Mouse (Mus musculus) intestine, postnatal 0 days (tissue): ENCODE measurements around the gene Kat6b. TPM values are rescaled to one million over a fixed set of nuclear protein-coding genes. Genes with fewer than 3 reads are reported as not detected.

Source experiments
- ATAC-seq: fragments of 200-750 bp; cut with Nextera tagmentation; 2 replicates; pipeline ENCODE4 v1.8.0; 2017; ENCODE audit warnings: mild to moderate bottlenecking, moderate TSS enrichment, moderate library complexity
- H3K27ac ChIP-seq: fragments of 300-500 bp; sonication (generic); 2 replicates; pipeline ENCODE4 v1.5.1; 2014; ENCODE audit warnings: mild to moderate bottlenecking, low read depth, low read length, moderate library complexity
- H3K27me3 ChIP-seq: fragments of 300-500 bp; sonication (generic); replicated peaks from 2 replicates; pipeline ENCODE4 v1.6.1; 2014; ENCODE audit warnings: low read length, mixed read lengths; ENCODE audit not compliant: control insufficient read depth, insufficient read depth
- H3K36me3 ChIP-seq: fragments of 300-500 bp; sonication (generic); 2 replicates; pipeline ENCODE4 v1.6.1; 2014; ENCODE audit warnings: mild to moderate bottlenecking, moderate library complexity; ENCODE audit not compliant: control insufficient read depth, insufficient read depth
- H3K4me1 ChIP-seq: fragments of 300-500 bp; sonication (generic); replicated peaks from 2 replicates; pipeline ENCODE4 v1.6.1; 2014; ENCODE audit warnings: antibody characterized with exemption, low read length, mixed read lengths; ENCODE audit not compliant: control insufficient read depth, insufficient read depth
- H3K4me2 ChIP-seq: fragments of 300-500 bp; sonication (generic); replicated peaks from 2 replicates; pipeline ENCODE4 v1.6.1; 2014; ENCODE audit warnings: low read depth, mild to moderate bottlenecking, moderate library complexity
- H3K4me3 ChIP-seq: fragments of 300-500 bp; sonication (generic); 2 replicates; pipeline ENCODE4 v1.5.1; 2014; ENCODE audit warnings: low read depth, low read length
- H3K9ac ChIP-seq: fragments of 300-500 bp; sonication (generic); 2 replicates; pipeline ENCODE4 v1.6.1; 2014; ENCODE audit warnings: mild to moderate bottlenecking, low read depth, low read length
- H3K9me3 ChIP-seq: fragments of 300-500 bp; sonication (generic); 2 replicates; pipeline ENCODE4 v1.6.1; 2016; ENCODE audit warnings: mixed run types; ENCODE audit not compliant: control insufficient read depth
- CTCF ChIP-seq: sonication (generic); IDR thresholded peaks from 2 replicates; pipeline ENCODE4 v1.5.1; 2016; ENCODE audit warnings: low read depth, mild to moderate bottlenecking, control low read depth, antibody characterized with exemption, moderate library complexity
- WGBS: fragments of 180-500 bp; shearing (Covaris S2); extraction: QIAGEN DNeasy Blood & Tissue Kit; methylation state at CpG from one replicate; pipeline ENCODE4 v1.1.7; 2014; 5-methylcytosine and 5-hydroxymethylcytosine counted together
- polyA plus RNA-seq: library from polyadenylated mRNA; unstranded; fragments of >200 nt; fragmentation: Nextera tagmentation; extraction: Ambion mirVana; gene quantifications from 2 replicates; pipeline ENCODE4 v1.2.1, GENCODE M21; 2015

The Kat6b gene
- polyA plus RNA-seq, 1 experiment from 2014 or later = 4.8 TPM

DNA sequence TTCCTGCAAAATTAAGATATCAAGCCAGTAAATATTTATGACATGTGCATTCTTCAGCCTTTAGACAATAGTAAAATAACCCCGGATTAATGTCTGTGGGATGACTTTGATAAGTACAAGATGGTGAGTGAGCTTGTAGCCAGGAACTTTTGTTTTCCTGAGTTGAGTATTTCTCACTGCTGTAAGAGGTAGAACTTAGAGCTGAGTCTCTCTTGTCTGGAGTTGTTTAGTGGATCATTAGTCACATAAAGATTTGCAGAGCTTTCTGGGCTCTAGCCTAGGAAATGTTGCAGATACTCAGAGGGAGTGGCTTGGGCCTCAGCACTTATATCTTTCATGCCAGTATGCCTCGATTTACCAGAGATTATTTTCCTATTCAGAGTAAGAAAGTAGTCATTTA is 106.7 kb downstream of the Kat6b start:
- TF ChIP-seq CTCF = no peak
- no peaks in the 10 kb centered on the region for H3K9me3 ChIP-seq
- no peak overlapping the region for H3K27ac ChIP-seq
- no peak overlapping the region for H3K9ac ChIP-seq
- no peak overlapping the region for H3K4me3 ChIP-seq
- no peaks in the 10 kb centered on the region for H3K27me3 ChIP-seq
- peaks cover 15% of the 10 kb centered on the region; the same call in 1 of the 2 replicates for H3K4me1 ChIP-seq
- 13% methylated on average over 2 of the region's 2 CpGs for WGBS
- no peaks in the 10 kb centered on the region for H3K36me3 ChIP-seq
- H3K4me2 ChIP-seq = no peak overlapping the region
- ATAC-seq = no peak

DNA sequence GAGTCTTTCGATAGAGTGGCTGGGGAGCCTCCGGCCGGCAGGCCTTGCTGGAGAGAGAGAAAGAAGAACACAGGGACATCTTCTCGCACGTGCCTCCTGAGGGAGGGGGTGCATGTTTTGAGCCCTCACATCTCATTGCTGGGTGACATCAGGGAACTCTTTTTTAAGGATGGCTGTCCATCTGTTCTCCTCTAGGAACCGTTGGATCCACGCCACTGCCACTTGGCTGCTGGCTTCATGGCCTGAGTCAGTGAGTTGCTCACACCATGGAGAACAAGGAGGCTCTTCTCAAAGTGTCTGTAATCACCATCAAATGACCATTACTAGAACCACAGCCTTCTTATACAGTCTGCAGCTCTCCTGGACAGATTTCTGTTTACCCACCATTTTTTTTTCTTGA is 108.4 kb downstream of the Kat6b start:
- Histone ChIP-seq H3K4me2 (no peak overlapping the region), H3K27me3 (no peaks in the 10 kb centered on the region), H3K4me1 (peaks cover 11% of the 10 kb centered on the region; the same call in 1 of the 2 replicates), H3K4me3 (no peak overlapping the region), H3K9me3 (no peaks in the 10 kb centered on the region), H3K36me3 (no peaks in the 10 kb centered on the region), H3K9ac (no peak overlapping the region), H3K27ac (no peak overlapping the region)
- TF ChIP-seq CTCF = no peak
- ATAC-seq = no peak
- 89% methylated on average over 7 of the region's 7 CpGs for WGBS

DNA sequence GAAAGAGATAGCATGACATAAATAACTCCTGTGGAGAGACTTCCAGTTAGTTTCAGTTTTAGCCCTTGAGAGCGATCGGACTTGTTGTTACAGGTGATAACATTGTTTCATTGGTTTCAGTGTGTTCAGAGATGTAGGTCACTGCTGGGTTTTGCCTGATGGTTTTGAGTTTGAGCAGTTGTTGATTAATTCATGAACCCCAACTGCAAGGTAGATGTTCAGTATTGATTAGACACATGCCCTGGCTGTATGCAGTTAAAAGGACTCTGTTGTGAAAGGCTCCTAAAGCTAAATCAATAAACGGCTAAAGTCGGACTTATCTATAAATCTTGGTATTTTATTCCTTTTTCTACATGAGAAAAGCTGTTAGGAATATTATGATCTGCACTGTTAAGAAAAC is 109.0 kb downstream of the Kat6b start:
- H3K9me3 ChIP-seq = no peaks in the 10 kb centered on the region
- TF ChIP-seq CTCF = no peak
- H3K4me3 ChIP-seq = no peak overlapping the region
- peaks cover 5% of the 10 kb centered on the region; the same call in 1 of the 2 replicates for H3K4me1 ChIP-seq
- H3K9ac ChIP-seq = no peak overlapping the region
- H3K27me3 ChIP-seq = no peaks in the 10 kb centered on the region
- ATAC-seq = no peak
- H3K27ac ChIP-seq = no peak overlapping the region
- no peaks in the 10 kb centered on the region for H3K36me3 ChIP-seq
- 60% methylated on average over 4 of the region's 4 CpGs for WGBS
- H3K4me2 ChIP-seq = no peak overlapping the region; the same call in 1 of the 2 replicates

DNA sequence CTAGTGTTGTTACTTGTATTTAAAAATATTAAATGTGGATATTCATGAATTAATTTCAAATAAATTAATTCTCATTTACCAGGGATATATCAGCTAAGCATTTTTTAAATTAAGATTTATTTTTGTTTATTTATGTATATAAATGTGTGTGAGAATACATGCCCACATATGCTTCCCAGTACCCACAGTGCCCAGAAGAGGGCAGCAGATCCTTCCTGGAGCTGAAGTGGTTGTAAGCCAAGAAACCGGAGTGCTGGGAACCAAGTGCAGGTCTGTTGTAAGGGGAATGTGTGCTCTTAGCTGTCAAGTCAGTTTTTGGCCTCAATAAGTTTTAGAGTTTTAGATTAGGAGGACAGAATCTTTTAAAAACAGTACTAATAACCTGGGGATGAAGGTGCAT is 110.9 kb downstream of the Kat6b start:
- Histone ChIP-seq H3K9me3 (no peaks in the 10 kb centered on the region), H3K27me3 (no peaks in the 10 kb centered on the region), H3K27ac (no peak overlapping the region), H3K4me2 (no peak overlapping the region), H3K36me3 (no peaks in the 10 kb centered on the region), H3K4me3 (no peak overlapping the region), H3K4me1 (peaks cover 5% of the 10 kb centered on the region; the same call in 1 of the 2 replicates), H3K9ac (no peak overlapping the region)
- TF ChIP-seq CTCF = peak; percentile 52
- WGBS = 93% methylated on average over 1 of the region's 1 CpGs
- no peak for ATAC-seq

DNA sequence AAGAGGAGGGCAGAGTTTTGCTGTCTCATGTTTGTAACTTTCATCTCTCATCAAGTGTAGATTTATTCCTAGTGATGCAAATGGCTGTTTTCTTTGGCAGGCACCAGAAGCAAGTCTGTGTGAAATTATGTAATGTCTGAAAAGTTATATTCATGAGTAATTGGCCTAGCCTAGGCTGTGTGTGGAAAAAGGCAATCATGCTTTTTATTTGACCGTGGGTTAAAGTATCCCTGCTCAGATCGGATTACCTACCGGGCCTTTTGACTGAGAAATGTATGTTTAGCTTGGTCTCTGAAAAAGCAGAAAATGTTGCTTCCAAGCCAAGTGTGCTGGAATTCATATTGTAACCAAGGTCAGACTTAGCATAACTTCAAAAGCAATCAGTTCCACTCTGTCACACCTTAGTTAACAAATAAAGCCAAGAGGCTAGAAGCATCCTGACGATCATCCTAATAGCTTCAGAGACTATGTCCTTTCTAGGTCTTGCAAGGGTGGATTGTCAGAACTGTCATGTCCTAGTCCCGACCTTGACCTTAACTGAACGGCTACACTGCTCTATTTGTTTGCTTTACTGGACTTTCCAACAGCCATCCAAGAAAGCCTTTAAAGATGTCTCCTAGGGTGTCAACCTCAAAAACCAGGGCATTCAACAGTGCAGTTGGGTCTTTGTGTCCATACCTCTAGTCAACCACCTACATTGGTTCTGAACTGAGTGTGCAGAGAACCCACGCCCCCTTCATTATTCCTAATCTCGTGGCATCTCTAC is 111.9 kb downstream of the Kat6b start:
- TF ChIP-seq CTCF = no peak
- no peak for ATAC-seq
- H3K27ac ChIP-seq = no peak overlapping the region

DNA sequence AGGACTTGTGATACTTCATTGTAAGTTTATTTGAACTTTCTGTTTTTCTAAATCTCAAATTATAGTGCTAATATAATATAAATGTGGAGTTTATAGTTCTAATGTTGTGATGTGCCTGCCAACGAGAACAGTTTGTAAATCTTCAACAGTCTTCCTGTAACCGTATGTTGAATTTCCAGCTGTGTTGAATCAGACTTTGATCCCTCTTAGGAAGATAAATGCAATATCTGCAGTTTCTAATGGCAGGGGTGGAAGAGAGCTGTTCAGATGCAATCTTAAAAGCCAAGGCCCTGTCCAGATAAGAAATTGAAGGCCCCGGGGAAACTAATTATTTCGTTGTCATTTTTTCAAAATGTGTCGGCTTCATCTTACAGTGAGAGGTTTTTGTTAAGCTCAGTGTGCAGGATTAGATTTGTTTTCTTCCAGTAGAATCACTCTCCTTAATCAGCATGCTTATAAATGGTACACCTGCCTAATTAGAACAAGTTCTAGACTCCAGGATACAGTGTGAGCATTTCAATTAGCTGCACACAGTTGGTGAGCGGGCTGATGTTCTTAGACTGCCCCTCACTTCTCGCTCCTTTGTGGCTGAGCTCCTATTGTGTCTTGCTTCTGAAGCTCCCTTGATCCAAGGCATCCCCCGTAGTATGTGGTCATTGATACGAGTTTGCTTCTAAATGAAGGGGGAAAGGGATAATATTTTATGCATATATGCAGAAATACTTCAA is 118.4 kb downstream of the Kat6b start:
- Histone ChIP-seq H3K9me3 (no peaks in the 10 kb centered on the region), H3K4me3 (no peak overlapping the region), H3K9ac (no peak overlapping the region), H3K4me2 (no peak overlapping the region), H3K4me1 (0 out of 2 replicates have a peak, but pooled peaks cover 5% of the 10 kb centered on the region), H3K27me3 (no peaks in the 10 kb centered on the region), H3K27ac (no peak overlapping the region), H3K36me3 (no peaks in the 10 kb centered on the region)
- TF ChIP-seq CTCF = no peak
- peak; percentile 60; the same call in 1 of the 2 replicates for ATAC-seq
- 39% methylated on average over 9 of the region's 9 CpGs for WGBS

More for the DNA sequence above, 111.9 kb downstream of the Kat6b start:
- Histone ChIP-seq H3K4me2 (no peak overlapping the region), H3K4me3 (no peak overlapping the region), H3K36me3 (no peaks in the 10 kb centered on the region), H3K4me1 (peaks cover 7% of the 10 kb centered on the region; the same call in 1 of the 2 replicates), H3K27me3 (no peaks in the 10 kb centered on the region), H3K9me3 (no peaks in the 10 kb centered on the region), H3K9ac (no peak overlapping the region)
- 78% methylated on average over 8 of the region's 8 CpGs for WGBS
